Mouse (Mus musculus) thymus, adult 2 months (tissue): ENCODE measurements around the gene Tubb3.

Experiments used
- CTCF ChIP-seq: fragments of 200-500 bp; IDR thresholded peaks from 2 replicates; pipeline ENCODE4 v1.5.1; 2012; ENCODE audit warnings: mild to moderate bottlenecking, control low read depth, low read length, moderate library complexity, borderline replicate concordance; ENCODE audit not compliant: control insufficient read depth, poor library complexity, insufficient read depth; ENCODE audit errors: extremely low read depth
- POLR2A ChIP-seq: fragments of 200-500 bp; IDR thresholded peaks from 2 replicates; pipeline ENCODE4 v1.6.1; 2012; ENCODE audit warnings: mild to moderate bottlenecking, low read length, control low read depth, moderate library complexity; ENCODE audit not compliant: control insufficient read depth, poor library complexity, insufficient read depth; ENCODE audit errors: extremely low read depth

GRCm38 (mm10) chr8:123408586-123409544, 2.4 kb upstream of the Tubb3 start:
- TF ChIP-seq CTCF (no peak), POLR2A (no peak)
